Mouse (Mus musculus) G1E (cell line): Measurements from ENCODE around the gene Golph3. TPM values are rescaled to one million over a fixed set of nuclear protein-coding genes. Genes with fewer than 3 reads are reported as not detected.

ENCODE experiments used
- ATAC-seq: 2 replicates; pipeline ENCODE4 v1.8.0; 2016; ENCODE audit warnings: mild to moderate bottlenecking; ENCODE audit not compliant: insufficient number of reproducible peaks, poor library complexity, low FRiP score, severe bottlenecking; ENCODE audit errors: extremely low read depth
- DNase-seq: peaks from one replicate; pipeline ENCODE4 v3.0.0; 2012; ENCODE audit warnings: low spot score
- H3K27me3 ChIP-seq: 2 replicates; pipeline ENCODE4 v1.6.1; 2012; ENCODE audit warnings: mild to moderate bottlenecking, low read length, inconsistent platforms; ENCODE audit not compliant: insufficient read depth
- H3K36me3 ChIP-seq: replicated peaks from 2 replicates; pipeline ENCODE3; 2012; ENCODE audit warnings: mild to moderate bottlenecking, inconsistent platforms
- H3K4me1 ChIP-seq: 2 replicates; pipeline ENCODE4 v1.6.1; 2012; ENCODE audit warnings: low read depth, low read length, inconsistent platforms, mixed read lengths; ENCODE audit not compliant: insufficient read depth
- H3K4me3 ChIP-seq: 2 replicates; pipeline ENCODE4 v1.5.1; 2012; ENCODE audit warnings: low read depth, mild to moderate bottlenecking, inconsistent platforms, low read length, moderate library complexity, mixed read lengths
- H3K9me3 ChIP-seq: replicated peaks from 2 replicates; pipeline ENCODE4 v1.6.1; 2012; ENCODE audit warnings: inconsistent platforms
- CTCF ChIP-seq: IDR thresholded peaks from 2 replicates; pipeline ENCODE4 v1.5.1; 2012; ENCODE audit warnings: low read depth, low read length, inconsistent platforms, mixed read lengths
- GATA1 ChIP-seq: IDR thresholded peaks from 2 replicates; pipeline ENCODE4 v1.6.1; 2012; ENCODE audit warnings: borderline replicate concordance, low read length, inconsistent platforms, mixed read lengths
- GATA2 ChIP-seq: IDR thresholded peaks from 2 replicates; pipeline ENCODE4 v1.6.1; 2012; ENCODE audit warnings: low read depth, low read length, inconsistent platforms, borderline replicate concordance
- POLR2AphosphoS5 ChIP-seq: IDR thresholded peaks from 2 replicates; pipeline ENCODE4 v1.6.1; 2012; ENCODE audit warnings: low read depth, low read length, inconsistent platforms; ENCODE audit not compliant: insufficient replicate concordance
- TAL1 ChIP-seq: conservative IDR thresholded peaks from 2 replicates; pipeline ENCODE4 v1.6.1; 2012; ENCODE audit warnings: low read depth, low read length, inconsistent platforms, mixed read lengths
- polyA plus RNA-seq: library from polyadenylated mRNA; stranded (reverse); fragments of >175 nt; gene quantifications from 2 replicates; pipeline ENCODE4 v1.2.3, GENCODE M21; 2012
- total RNA-seq, 2 experiments: library from RNA; stranded (forward) in 1 of 2; stranded (reverse) in 1 of 2; fragments of 200-1000 nt in 1 of 2; fragments of >200 nt in 1 of 2; fragmentation: Nextera tagmentation in 1 of 2; gene quantifications; 2 replicates each; pipeline ENCODE4 v1.2.3; 2014 to 2017

The Golph3 gene
- total and polyA plus RNA-seq, 3 experiments = 299 to 739 (median 411) TPM

DNA sequence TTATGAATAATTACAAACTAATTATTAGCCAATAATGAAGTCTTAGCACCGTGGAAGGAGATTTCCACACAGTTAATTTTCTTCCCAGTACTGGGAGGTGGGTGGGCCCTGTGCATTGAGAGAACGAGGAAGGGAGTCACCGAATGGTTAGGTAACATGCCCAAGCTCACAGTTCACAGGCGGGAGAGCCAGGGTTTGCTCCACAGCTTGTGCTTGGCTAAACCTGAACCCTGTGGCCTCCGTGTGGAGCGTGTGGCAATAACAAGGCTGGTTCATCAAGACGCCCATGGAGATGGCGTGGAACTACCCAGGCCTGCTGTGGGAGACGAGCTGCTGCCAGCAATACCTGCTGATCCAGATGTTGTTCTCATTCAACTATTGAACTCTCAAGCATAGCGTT, 56.5 kb downstream of the Golph3 start:
- no peak for DNase-seq
- no peaks in the 10 kb centered on the region for H3K9me3 ChIP-seq
- H3K4me1 ChIP-seq = peaks cover 13% of the 10 kb centered on the region
- ATAC-seq = no peak
- peaks cover 5% of the 10 kb centered on the region; the same call in 1 of the 2 replicates for H3K27me3 ChIP-seq
- peaks cover 2% of the 10 kb centered on the region for H3K36me3 ChIP-seq
- TF ChIP-seq POLR2AphosphoS5 (no peak), GATA2 (no peak), TAL1 (no peak), GATA1 (no peak), CTCF (no peak)
- no peak overlapping the region for H3K4me3 ChIP-seq

DNA sequence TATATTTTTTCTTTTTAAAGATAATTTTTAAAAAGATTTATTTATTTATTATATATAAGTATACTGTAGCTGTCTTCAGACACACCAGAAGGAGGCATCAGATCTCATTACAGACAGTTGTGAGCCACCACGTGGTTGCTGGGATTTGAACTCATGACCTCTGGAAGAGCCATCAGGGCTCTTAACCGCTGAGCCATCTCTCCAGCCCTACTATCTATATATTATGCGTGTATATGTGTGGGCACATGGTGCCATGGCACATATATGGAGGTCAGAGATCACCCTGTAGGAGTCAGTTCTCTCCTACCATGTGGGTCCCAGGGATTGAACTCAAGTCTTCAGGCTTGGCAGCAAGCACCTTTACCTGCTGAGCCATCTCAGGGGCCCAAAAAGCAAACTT, 58.8 kb downstream of the Golph3 start:
- Histone ChIP-seq H3K9me3 (no peaks in the 10 kb centered on the region), H3K36me3 (peaks cover 2% of the 10 kb centered on the region), H3K27me3 (peaks cover 10% of the 10 kb centered on the region; the same call in 1 of the 2 replicates), H3K4me1 (peaks cover 13% of the 10 kb centered on the region), H3K4me3 (no peak overlapping the region)
- ATAC-seq (no peak), DNase-seq (no peak)
- no peak for TF ChIP-seq GATA2
- TF ChIP-seq GATA1 = no peak

DNA sequence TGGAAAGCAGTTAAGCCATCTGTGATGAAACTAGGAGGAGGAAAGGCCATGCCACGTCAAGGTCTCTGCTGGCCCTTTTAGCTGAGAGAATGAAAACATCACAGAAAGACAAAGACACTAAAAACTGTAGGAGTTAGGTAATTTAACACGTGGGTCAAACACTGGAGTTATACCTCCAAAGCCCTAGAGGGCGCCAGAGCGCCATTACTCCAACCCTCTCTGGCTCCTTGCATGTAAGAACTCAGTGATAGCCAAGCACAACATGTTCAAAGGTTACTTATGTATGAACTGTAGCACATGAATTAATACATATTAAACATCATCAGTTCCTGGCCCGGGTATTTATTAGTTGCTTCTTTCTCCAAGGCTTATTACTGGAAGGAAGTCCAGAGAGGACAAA, 59.3 kb downstream of the Golph3 start:
- ATAC-seq (no peak), DNase-seq (no peak)
- no peaks in the 10 kb centered on the region for H3K9me3 ChIP-seq
- TF ChIP-seq GATA1 = no peak
- TF ChIP-seq CTCF = peak; percentile 32; the same call in 1 of the 2 replicates
- H3K27me3 ChIP-seq = peaks cover 15% of the 10 kb centered on the region; the same call in 1 of the 2 replicates
- no peak overlapping the region for H3K4me3 ChIP-seq
- H3K36me3 ChIP-seq = peaks cover 2% of the 10 kb centered on the region
- peaks cover 13% of the 10 kb centered on the region for H3K4me1 ChIP-seq

DNA sequence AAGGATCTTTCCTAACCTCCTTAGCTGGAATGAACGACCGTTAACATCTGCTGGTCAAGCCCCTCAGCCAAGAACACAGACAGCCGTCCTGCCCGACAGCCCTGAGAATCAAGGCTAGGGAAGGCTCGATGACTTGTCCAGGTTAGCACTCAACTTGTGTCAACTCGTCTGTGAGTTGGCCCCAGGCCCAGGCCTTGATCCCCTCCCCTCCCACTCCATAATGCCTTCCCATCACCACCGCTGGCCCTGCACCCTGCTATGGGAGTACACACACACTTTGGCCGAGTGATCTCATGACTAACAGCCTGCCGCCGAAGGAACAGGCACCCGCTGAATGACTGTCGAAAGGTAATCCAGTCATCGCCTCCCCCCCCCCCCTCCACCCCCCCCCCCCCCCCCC, 63.4 kb downstream of the Golph3 start:
- DNase-seq (no peak), ATAC-seq (no peak)
- Histone ChIP-seq H3K27me3 (peaks cover 25% of the 10 kb centered on the region), H3K36me3 (no peaks in the 10 kb centered on the region), H3K4me1 (no peaks in the 10 kb centered on the region), H3K4me3 (no peak overlapping the region), H3K9me3 (no peaks in the 10 kb centered on the region)
- TF ChIP-seq CTCF = no peak
- TF ChIP-seq GATA1 = no peak
- no peak for TF ChIP-seq POLR2AphosphoS5
- TF ChIP-seq TAL1 = no peak
- TF ChIP-seq GATA2 = no peak

DNA sequence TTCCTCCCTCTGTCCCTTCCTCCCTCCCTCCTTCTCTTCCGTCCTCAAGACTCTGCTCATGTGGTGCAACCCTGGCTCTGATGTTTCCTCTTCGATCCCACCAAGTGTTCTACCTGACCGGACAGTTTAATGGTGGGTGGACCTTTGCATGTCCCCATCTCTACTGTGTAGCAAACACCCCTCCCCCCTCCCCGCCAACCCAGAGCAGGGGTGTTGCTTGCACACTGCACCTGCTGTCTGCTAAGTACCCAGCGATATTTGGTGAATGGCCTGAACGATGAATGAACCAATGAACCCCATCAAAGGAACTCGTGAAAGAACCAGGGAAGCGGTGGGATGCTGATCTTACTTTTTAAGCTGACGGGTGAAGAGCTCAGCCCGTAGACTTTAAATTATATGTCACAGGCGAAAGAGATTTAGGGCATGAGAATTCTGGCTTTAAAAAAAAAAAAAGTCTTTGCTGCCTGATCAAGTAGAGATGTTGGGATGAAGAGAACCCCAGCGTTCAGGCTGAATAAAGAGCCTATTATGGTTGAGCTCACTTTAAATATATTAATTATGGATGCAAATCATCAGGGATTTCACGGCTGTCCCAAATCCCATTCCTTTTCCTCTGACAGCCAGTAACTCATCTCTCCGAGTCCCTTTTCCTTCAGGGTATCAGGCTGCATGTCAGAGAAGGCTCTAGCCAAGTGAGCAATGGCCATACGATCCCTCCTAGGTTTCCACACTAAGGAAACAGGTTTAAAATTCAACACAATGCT, 67.7 kb downstream of the Golph3 start:
- ATAC-seq (no peak), DNase-seq (no peak)
- no peaks in the 10 kb centered on the region for H3K9me3 ChIP-seq
- TF ChIP-seq TAL1 (no peak), GATA2 (no peak), POLR2AphosphoS5 (no peak), CTCF (no peak), GATA1 (no peak)
- no peaks in the 10 kb centered on the region for H3K4me1 ChIP-seq
- peaks cover 23% of the 10 kb centered on the region for H3K27me3 ChIP-seq
- H3K36me3 ChIP-seq = no peaks in the 10 kb centered on the region
- H3K4me3 ChIP-seq = no peak overlapping the region

DNA sequence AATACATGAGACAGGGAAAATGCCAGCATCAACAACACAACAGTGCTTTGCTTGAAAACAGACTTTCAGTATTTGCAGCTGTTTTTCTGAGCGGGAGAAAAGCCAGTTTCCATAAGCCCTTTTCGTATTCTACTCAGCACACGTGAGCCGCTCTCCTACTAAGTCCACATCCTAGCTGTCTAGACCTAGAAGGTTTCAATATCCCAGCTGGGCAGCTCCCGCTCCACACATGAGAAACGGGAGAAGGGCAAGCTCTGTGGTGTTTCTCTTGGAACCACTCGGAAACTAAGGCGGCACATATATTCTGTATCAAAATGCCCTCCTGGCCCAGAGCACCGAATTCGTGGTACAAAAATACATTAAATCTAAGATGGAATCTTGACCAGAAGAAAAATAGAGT, 73.5 kb downstream of the Golph3 start:
- Histone ChIP-seq H3K4me1 (no peaks in the 10 kb centered on the region; the same call in 1 of the 2 replicates), H3K36me3 (no peaks in the 10 kb centered on the region), H3K9me3 (no peaks in the 10 kb centered on the region), H3K27me3 (peaks cover 5% of the 10 kb centered on the region; the same call in 1 of the 2 replicates), H3K4me3 (no peak overlapping the region)
- TF ChIP-seq GATA1 (no peak), TAL1 (no peak), GATA2 (no peak), CTCF (no peak), POLR2AphosphoS5 (no peak)
- ATAC-seq = no peak
- no peak for DNase-seq

DNA sequence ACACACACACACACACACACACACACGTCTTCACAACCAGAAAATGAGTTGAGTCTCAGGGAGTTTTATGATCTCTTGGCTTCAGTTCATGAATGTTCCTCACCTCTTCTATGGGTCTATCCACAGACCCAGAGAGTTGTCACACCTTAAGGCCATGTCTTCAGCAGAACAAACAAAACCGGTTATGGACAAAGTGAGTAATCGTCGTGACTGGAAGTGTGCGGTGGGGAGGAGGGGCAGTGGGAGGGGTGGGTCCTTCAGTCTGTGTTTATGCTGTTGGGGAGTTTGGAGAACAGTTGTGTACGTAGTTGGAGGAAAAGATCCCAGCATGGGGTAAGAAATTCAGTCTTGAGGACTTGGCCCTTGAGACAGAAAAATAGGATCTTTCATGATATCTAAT, 75.8 kb downstream of the Golph3 start:
- TF ChIP-seq GATA1 = no peak
- TF ChIP-seq TAL1 = no peak
- TF ChIP-seq GATA2 = no peak
- no peak for TF ChIP-seq POLR2AphosphoS5
- no peak for TF ChIP-seq CTCF

More for the DNA sequence above, 75.8 kb downstream of the Golph3 start:
- DNase-seq (no peak), ATAC-seq (no peak)
- H3K9me3 ChIP-seq = no peaks in the 10 kb centered on the region
- no peaks in the 10 kb centered on the region; the same call in 1 of the 2 replicates for H3K4me1 ChIP-seq
- no peaks in the 10 kb centered on the region for H3K36me3 ChIP-seq
- H3K4me3 ChIP-seq = no peak overlapping the region
- H3K27me3 ChIP-seq = peaks cover 5% of the 10 kb centered on the region; the same call in 1 of the 2 replicates
